Mouse (Mus musculus): ENCODE results near the gene Tns3. TPM values are rescaled to one million over a fixed set of nuclear protein-coding genes. Genes with fewer than 3 reads are reported as not detected.

Gene Tns3
- 10 to 100 TPM; 21.1 to 23.2 TPM for total RNA-seq (2021)
- long read RNA-seq, experiment 1, partial matches to known transcripts, result 1 of 5 reads
- long read RNA-seq, experiment 1, other reads (novel, unspliced or antisense), result 4 of 5 reads
- long read RNA-seq, experiment 2, partial matches to known transcripts, result 0 of 1 reads
- long read RNA-seq, experiment 2, other reads (novel, unspliced or antisense), result 1 of 1 reads

DNA sequence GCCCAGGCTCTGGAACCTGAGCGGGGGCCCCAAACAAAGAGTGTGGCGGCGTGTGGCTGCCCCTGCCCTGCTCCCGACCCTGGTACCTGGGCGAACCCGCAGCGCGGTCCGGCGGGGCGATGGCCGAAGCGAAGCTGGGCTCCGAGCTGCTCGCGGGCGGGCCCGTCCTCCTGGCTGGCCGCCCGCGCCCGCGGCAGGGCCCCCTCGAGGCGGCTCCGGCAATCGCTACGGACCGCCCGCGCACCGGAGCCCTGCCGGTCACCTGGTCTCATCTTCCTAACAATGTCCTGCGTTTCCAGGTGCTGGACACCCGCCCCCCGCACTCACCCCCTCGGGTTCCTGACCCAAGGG lies at the start of gene Tns3:
Tns3 (minus strand) TSS at position 143 of the 351 bp plus-strand sequence.
- DNase-seq, result peak; percentile 80 to 82
- intact Hi-C loops (cut with DNase I), result loop anchor here (5.0 to 10.0 kb wide), 3 partner anchors 42 to 240 kb away; no protein-coding TSS in a partner anchor

DNA sequence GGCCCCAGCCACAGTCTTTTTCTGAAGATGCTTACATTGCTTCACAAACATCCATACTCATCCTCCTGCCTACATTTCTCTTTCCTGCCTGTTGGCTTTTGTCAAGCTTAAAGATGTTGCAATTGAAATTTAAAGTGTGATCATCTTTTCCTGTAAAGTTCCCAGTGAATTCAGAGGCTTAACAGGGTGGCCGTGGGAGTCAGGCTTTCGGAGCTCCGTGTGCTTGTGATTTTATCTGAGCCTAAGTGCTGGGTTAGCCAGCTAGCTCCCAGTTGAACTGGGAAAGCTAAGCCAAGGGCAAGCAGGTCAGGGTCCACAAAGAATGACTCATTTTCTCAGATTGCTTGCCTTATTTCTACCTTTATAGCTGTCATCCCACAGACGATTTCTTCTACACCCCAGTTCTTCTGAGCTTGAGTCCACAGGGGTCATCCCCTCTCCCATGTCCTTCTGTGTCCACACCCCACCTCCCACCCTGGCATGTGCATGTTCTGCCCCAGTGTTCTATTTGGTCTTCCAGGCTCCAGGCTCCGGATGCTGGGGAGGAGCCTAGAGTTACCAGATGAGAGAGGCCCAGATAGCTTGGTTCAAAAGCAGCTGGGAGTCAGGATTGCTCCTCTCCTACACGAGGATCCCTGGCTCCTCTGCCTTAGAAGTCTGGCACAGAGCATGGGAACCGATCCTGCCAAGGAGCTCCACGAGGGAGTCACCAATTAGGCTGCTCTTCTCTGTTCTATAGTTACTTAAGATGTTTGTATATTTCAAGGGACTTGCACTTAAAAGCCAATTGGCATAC lies 42.1 kb upstream of the Tns3 start:
- intact Hi-C loops (cut with DNase I), result no loop called here
- DNase-seq, result peak; percentile 18 to 22

DNA sequence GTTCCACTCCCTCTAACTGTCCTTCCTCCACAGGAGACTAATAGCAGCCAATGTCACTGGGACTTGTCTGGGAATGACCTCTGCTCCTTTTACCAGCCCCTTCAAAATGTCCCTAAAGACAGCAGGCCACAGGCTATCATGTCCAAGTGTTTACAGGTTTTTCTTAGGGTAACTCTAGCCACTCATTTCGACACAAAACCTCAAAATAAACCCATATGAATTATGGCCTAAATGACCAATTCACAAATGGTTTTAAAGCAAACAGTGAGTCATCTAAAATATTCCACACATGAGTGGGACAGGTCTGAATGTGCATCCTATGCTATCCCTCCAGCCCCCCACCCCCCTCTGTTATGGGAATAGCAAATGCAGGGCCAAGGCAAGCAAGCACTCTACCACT lies 40.8 kb upstream of the Tns3 start:
- no peak for DNase-seq
- intact Hi-C loops (cut with DNase I), result no loop called here

DNA sequence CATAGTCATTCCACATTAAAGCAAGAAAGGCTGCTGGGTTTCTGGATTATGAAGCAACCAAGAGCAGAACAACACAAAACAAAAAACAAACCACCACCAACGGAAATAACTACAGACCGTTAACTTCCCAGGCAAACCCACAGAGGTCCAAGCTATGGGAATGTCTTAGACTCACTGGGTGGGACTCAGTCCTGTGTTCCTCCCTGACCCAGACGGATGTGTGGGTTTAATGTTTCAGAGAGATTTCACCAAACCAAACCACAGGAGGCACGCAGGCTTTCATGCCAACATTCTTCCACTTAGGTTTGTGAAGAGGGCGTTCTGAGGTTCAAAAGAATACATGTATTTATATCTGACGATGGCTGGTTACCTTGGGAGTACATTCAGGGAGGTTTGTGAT lies 39.5 kb upstream of the Tns3 start:
- intact Hi-C loops (cut with DNase I), result no loop called here

DNA sequence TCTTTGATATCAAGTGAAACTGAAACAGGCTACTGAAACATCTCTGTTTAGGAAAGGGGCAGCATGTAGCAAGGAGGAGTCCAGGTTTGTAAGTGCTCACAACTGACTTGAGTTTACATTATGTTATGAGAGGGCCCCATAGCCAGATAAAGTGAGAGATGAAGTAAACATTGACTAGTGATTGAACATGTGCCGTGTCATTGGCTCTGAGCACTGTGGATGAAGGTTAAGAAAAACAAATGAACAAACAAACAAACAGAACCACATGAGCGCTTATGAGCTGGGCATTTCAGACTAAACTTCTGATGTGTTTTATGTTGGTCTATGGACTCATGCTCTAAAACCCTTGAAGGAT lies 38.2 kb upstream of the Tns3 start:
- no peak for DNase-seq
- intact Hi-C loops (cut with DNase I), result no loop called here

More for the DNA sequence above, 39.5 kb upstream of the Tns3 start:
- no peak for DNase-seq

DNA sequence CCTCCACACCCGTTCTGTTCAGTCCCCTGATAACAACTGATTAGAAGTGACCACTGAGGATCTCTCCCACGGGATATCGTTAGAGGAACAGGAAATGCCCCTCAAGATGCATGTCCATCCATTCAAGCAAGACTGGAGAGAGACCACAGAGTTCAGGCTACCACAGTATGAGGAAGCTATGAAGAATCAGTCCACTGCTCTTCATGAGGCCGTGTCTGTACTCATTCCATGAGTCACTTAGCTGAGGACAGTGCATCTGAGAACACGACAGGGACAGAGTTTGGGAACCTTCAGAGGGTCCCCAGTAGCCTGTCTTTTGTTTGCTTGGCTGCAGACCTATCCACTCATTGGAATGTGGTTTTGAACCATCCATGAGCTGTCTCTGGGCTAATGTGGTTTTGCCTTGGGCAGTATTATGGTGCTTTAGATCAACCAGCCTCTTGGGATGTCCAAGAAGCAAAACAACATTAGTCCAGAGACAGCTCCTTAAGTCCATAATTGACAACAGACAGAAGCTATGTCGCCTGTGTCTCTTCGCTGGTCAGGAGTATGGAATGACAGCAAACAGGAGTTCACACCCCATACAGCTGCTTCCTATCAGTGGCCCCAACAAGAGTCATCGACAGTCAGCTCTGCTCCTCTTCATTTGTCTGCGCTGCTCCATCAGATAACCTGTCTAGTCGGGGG lies 37.7 kb upstream of the Tns3 start:
- no peak for DNase-seq
- intact Hi-C loops (cut with DNase I), result no loop called here

DNA sequence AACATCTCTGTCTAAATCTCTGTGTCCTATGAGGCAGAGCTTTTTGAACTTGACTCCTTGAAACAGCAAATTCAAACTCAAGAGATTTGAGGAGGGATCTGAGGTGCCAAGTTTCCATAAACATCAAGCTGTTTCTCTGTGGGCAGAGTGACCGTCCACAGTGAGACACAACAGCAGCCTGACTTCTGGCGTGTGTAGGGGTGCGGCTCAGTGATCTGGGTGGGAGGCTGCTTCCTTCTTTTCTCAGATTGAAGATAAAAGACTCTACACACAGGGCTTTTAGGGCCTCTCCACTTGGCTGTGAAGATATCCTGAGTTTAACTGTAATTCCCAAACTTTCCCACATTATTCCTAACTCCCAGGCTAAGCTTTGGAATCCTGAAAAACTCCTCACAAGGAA lies 37.1 kb upstream of the Tns3 start:
- DNase-seq, result no peak
- intact Hi-C loops (cut with DNase I), result no loop called here

DNA sequence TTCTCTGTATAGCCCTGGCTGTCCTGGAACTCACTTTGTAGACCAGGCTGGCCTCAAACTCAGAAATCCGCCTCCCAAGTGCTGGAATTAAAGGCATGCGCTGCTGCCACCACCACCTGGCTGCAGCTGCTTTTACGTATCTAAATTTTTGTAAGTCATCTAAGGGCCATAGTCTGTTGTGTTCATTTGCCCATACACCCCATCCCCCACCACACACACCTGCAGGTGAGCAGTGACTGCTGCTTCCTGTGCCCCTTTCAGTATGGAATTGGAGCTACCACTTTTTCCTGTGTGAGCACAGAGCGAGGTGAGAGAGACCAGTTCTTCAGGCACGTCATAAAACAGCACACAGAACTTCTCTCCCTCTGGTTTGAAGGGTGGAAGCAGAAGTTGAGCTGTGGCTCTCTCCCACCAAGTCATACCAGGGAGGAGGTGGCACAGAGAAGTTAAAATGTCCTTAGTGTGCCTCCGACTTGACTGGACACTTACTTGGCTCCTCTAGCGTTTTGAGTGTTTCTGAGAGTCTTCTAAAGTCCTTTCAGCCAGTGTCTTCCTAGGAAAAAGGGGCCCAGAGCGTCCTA lies 36.4 kb upstream of the Tns3 start:
- DNase-seq, result no peak
- intact Hi-C loops (cut with DNase I), result no loop called here

DNA sequence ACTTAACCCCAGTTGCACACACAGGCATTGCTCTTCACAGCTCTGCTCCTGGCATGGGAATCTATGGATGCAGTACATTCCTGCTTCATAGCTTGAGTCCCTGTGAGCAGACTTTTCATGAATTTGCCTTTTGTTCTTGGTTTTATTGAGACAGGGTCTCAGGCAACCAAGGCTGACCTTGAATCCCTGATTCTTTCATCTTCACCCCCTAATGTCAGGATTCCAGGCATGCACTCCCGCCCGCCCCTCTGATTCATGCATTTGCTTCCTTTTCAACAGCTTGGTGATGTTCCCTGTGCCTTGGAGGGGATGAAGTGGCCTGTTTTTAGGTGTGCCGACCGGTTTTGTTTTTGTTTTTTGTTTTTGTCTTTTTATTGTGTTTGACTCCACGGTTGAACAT lies 35.4 kb upstream of the Tns3 start:
- no peak for DNase-seq
- intact Hi-C loops (cut with DNase I), result no loop called here

DNA sequence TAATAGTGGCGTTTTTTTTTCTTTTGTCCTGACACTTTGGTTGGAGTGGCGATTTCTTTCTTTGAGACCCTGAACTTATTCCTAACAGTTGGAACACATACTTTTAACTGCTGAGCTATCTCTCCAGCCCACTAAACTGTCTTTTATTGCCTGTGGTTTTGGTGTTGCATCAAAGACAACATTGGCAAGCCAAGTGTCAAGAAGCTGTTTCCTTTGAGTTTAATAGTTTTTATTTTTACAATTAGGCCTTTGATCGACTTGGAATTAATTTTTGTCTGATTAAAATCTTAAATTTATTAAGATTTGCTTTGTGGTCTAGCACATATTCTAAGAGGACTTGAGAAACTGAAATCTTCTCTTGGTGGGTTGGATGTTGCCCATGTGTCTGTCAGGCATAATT lies 33.3 kb upstream of the Tns3 start:
- DNase-seq, result no peak
- intact Hi-C loops (cut with DNase I), result no loop called here

DNA sequence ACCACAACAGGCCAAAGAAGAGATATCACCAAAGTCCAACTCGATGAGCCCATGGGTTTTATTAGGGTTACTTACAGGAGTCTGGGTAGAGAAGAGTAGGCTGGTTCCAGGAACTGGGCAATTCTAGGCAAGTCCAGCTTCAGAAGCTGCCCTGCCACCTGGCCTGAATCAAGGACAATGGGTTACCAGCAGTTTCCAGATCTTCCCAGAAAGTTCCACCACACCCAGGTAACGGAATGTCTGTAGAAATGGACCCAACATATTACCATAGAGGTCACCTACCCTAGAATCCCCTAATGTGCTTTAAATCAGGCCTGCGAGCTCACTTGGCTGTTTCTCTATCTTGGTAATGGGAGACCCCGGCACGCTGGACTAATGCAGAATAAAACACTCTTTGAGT lies 29.8 kb upstream of the Tns3 start:
- intact Hi-C loops (cut with DNase I), result no loop called here
- no peak for DNase-seq

DNA sequence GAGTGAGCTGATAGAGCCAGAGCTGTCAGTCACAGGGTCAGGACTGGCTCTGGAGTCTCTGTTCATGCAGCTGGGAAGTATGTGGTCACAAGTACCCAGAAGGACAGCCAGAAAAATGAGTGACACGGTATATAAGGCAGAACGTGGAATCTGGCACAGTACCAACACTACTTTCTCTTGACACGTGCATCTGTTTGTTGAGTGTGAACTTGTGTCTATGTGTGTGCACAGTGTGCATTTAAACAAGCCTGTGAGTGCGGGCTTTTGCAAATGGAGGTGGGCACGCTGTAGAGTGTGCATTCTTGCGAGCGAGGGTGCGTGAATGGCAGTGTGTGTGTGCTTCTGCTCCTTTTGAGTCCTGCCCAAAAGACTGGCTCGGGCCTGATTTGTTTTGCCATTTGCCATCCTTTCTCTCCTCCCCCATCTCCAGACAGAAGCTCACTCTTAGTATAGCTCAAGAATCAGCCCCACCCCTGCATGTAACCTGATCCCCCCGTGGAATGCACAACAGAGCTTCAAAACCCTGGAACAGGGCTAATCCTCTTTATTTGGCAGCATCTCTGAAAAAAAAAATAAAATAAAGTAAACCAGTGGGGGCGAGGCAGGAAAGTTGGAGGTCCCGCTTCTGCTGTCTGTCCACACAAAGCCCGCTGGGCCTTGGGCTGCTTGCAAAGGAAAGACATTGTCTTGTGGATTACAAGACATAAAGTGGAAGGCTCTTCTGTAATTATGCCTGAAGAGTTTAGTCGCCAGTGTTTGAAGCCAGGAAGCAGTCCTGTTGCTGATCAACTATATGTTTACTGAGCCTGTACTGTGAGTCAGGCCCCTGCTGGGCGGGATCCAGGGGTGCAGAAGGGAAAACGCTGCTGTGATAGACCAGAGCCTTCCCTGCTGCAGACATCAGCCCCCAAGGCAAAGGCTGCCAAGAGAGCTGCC lies 28.5 kb upstream of the Tns3 start:
- peak in 1 of 2 experiments; percentile 21 for DNase-seq
- intact Hi-C loops (cut with DNase I), result no loop called here

DNA sequence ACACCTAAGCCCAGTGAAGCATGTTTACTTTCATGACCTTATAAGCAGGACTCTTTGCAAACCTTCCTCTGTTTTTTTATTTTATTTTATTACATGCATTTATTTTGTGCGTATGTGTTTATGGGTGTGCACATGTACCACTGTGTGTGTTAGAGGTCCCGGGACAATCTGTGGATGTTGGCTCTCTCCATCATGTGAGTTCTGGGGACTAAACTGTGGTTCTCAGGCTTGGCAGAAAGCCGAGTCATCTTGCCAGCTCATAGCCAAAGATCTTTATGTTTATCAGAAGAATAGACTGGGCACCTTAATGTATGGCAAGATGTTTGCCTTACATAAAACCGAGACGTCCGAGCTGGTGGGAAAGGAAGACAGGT lies 27.8 kb upstream of the Tns3 start:
- intact Hi-C loops (cut with DNase I), result no loop called here

DNA sequence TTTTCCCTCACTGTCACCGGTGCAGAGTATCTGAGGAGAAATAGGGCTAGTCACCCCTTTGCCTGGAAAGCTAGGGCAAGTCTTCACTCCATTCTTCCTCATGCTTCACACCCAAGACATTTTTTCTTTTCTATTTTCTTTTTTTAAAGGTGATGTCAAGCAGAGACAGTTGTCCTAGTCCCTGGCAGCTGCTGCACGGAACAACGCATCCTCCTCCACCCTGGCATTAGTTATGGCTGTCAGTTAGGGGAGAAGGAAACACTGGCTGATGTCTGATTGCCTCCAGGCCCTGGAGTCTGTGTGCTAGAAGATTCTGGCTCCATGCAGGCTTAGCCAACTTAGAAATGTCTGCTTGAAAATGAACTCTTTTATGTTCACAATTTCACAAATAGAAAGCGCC lies 27.3 kb upstream of the Tns3 start:
- DNase-seq, result no peak
- intact Hi-C loops (cut with DNase I), result no loop called here

More for the DNA sequence above, 27.8 kb upstream of the Tns3 start:
- no peak for DNase-seq

DNA sequence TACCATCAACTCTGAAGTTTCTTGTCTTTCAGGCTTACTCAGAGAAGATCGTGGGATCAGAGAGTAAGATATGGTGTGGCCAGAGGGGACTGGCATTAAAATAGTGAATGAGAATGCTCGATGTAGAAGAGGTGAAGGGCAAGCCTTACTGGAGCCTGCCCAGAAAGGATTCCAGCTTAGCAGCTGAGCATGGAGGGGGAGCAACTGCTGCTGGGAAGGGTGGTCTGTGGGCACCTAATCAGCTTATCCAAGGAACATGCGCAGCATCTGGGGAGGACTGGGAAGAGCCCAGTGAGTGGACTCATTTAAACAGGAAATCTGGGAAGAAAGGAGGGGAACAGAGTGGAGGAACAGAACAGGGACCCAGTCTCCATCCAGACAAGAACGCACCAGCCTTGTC lies 26.3 kb upstream of the Tns3 start:
- no peak for DNase-seq
- intact Hi-C loops (cut with DNase I), result no loop called here

DNA sequence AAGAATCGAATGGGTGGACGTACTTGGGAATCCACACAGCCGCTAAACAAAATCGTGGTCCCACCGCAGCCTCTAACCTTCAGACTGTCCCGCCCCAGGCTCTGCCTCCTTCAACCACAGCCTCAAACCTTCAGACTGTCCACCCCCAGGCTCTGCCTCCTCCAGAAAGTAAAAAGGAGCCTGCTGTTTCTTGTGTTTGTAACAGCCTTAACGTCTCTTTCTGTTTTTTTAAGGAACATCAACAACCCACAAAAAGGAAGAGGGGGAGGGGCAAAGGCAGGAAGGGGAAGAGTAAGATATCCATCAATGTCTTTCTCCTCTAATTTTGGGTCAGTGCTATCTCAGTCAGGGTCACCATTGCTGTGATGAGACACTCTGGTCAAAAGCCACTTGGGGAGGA lies 25.2 kb upstream of the Tns3 start:
- DNase-seq, result peak in 1 of 2 experiments; percentile 13

DNA sequence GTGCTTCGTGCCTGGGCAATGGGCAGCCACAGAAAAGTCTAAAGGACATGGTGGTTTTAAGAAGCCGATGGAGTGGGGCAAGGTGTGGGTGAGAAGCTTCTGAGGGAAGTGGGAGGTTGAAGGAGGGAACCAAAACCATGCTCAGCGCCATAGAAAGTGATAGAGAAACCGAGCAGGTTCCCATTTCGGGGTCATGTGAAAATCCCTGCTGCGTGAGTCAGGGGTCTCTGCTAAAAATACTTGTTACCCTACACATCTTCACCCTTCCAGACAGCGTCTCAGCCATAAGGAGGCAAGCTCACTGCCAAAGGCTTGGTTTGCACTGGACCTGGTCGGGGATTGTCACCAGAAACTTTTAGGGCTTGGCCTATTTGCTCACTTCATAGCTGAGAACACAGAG lies 24.6 kb upstream of the Tns3 start:
- intact Hi-C loops (cut with DNase I), result no loop called here
- DNase-seq, result no peak

More for the DNA sequence above, 25.2 kb upstream of the Tns3 start:
- intact Hi-C loops (cut with DNase I), result no loop called here

DNA sequence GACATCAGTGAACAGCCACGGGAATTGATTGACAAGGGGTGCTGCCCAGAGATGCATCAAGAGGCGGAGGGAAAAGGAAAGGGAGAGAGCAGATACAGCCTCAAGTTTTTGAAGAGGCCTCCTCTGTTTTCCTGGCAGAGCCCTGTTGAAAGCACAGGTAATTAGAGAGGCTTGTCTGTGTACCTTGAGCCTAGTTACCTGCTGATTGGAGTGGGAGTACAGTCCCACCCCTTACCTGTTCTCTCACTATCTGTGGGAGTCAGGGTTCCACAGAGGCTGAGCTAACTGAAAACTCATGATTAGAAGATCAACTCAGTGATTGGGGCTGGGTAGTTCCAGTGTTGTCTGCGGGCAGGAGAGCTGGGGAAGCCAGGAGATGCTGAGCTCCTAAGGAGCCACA lies 22.2 kb upstream of the Tns3 start:
- no peak for DNase-seq
- intact Hi-C loops (cut with DNase I), result no loop called here

DNA sequence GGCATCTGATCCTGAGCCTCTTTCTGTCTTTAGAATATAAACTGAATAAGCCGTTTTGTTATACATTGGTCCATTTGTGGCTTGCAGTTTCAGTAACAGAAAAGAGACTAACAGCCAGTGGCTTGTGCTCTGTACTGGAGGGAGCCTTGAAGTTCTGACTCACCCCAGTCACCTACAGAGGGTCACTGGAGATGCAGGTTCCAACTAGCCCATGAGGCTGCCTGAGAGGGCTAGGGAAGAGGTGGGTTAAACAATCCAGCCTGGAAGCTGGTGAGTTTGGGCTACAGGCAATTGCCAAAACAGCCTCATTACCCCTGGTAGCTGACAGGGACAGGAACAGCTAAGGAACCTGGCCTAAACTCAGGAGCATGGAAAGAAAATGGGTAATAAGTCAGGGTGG lies 21.7 kb upstream of the Tns3 start:
- intact Hi-C loops (cut with DNase I), result no loop called here
- DNase-seq, result no peak

DNA sequence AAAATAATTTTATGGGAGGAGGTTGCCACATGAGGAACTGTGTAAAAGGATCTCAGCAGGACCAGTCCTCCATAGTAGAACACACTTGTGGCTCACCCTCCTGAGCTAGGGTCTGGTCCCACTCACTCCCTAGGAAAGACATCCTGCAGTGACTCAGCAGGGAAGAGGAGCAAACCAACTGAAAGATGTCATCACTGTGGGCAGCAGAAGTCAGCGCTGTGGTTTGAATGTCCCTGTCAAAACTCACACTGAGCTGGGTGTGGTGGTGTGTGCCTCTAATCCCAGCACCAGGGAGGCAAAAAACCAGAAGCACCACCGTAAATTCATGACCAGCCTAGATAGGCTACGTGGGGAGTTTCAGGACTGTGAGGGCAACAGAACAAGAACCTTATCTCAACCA lies 20.9 kb upstream of the Tns3 start:
- intact Hi-C loops (cut with DNase I), result no loop called here

DNA sequence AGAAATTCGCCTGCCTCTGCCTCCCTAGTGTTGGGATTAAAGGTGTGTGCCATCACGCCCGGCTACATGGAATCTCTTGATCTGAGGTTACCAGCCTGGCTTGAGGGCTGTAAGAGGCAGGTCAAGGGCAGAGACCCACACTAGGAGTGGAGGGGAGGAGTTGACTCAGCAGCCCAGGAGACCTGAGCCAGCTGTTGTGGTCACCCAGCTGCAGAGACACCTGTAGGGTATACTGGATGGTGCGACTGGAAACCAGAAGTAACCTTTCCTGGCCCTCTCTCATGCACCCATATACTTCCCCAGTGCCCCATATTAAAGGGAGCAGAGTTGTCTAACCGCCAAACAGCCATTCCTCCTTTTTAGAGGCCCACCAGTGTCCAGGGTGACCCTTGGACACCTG lies 19.9 kb upstream of the Tns3 start:
- DNase-seq, result no peak
- intact Hi-C loops (cut with DNase I), result no loop called here

More for the DNA sequence above, 20.9 kb upstream of the Tns3 start:
- no peak for DNase-seq

Measured in heart, postnatal 14 days (tissue).